Mouse (Mus musculus): ENCODE results near the gene Lnx2. TPM values are rescaled to one million over a fixed set of nuclear protein-coding genes. Genes with fewer than 3 reads are reported as not detected.

Lnx2 gene
- total and polyA plus RNA-seq, 2 experiments, result 11.0 to 19.7 TPM

DNA sequence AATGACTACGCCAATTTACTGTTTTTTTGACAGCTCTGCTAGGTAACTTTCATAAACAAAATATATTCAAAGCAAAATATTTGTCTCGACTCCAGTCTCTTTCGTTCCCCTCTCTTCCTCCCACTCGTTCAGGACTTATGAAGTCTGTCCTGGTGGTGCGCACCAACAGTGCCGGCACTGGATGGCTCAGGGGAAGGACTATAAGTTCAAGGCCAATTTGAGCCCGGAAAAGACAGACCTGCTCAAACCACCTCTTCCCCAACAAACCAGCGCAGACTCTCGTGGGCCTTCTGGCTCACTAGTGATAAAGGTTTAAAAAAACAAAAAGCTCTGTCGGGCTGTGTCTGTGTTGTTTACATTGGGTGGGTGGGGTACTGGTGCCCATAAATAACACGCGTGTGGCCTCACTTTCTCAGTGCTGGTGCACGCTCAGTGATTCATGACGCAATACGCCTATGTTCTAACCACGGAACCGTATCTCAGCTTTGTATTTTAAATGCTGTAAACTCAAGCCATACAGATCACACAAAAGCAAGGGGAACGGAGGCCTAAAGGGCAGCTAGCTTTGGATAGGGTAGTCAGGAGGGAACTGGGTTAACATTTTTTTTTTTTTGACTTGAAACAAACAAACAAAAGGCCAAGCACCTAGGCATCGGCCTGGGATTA is 26.7 kb downstream of the Lnx2 start:
- peaks cover 43% of the 10 kb centered on the region for H3K4me1 ChIP-seq (ENCODE audit: control insufficient read depth, insufficient read depth, low read length)

DNA sequence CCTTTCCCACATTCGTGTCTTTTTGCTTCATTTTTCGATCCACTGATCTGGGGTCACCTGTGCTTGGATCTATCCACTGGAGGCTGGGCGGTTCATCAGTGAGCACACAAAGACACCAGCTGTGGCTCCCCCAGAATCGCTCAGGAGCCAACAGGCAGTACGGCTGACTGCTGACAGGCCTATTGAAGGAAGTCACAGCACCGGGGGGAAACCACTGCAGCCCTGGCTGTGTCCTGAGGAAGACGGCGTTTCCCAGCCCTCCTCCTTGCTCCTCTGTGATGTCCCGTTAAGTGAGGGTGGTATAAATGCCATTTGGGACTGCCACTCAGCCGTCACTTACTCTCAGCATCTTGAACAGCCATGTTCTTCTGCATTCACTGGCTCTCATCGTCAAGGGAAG is 30.5 kb downstream of the Lnx2 start:
- Histone ChIP-seq H3K4me3 (ENCODE audit: insufficient read depth, low read depth, low read length) (no peak overlapping the region), H3K36me3 (ENCODE audit: control insufficient read depth, insufficient read depth, low read length) (peaks cover 7% of the 10 kb centered on the region; the same call in 1 of the 2 replicates), H3K27ac (replicated peaks; ENCODE audit: insufficient read depth, low read depth, low read length) (peak overlapping the region; percentile 61), H3K27me3 (ENCODE audit: control insufficient read depth, insufficient read depth, low read length) (no peaks in the 10 kb centered on the region), H3K9ac (ENCODE audit: low read depth, low read length) (no peak overlapping the region), H3K4me1 (ENCODE audit: control insufficient read depth, insufficient read depth, low read length) (peaks cover 15% of the 10 kb centered on the region), H3K79me2 (ENCODE audit: control insufficient read depth, insufficient read depth, low read length) (peaks cover 67% of the 10 kb centered on the region)
- WGBS, result 82% methylated on average over 11 of the region's 11 CpGs
- TF ChIP-seq POLR2A (IDR thresholded peaks at IDR 0.05; ENCODE audit: extremely low read depth, insufficient read depth, low read length) (no peak), CTCF (IDR thresholded peaks at IDR 0.05; ENCODE audit: low read depth, low read length) (no peak)
- DNase-seq (ENCODE audit: extremely low read depth, low read depth, low spot score), result no peak

More for the DNA sequence above, 26.7 kb downstream of the Lnx2 start:
- Histone ChIP-seq H3K79me2 (ENCODE audit: control insufficient read depth, insufficient read depth, low read length) (peaks cover 63% of the 10 kb centered on the region), H3K27ac (replicated peaks; ENCODE audit: insufficient read depth, low read depth, low read length) (peak overlapping the region; percentile 1), H3K4me3 (ENCODE audit: insufficient read depth, low read depth, low read length) (no peak overlapping the region), H3K9ac (ENCODE audit: low read depth, low read length) (no peak overlapping the region; the same call in 1 of the 2 replicates), H3K27me3 (ENCODE audit: control insufficient read depth, insufficient read depth, low read length) (no peaks in the 10 kb centered on the region), H3K36me3 (ENCODE audit: control insufficient read depth, insufficient read depth, low read length) (no peaks in the 10 kb centered on the region)
- WGBS, result 27% methylated on average over 19 of the region's 19 CpGs
- peak; percentile 63 for DNase-seq (ENCODE audit: extremely low read depth, low read depth, low spot score)
- TF ChIP-seq POLR2A (IDR thresholded peaks at IDR 0.05; ENCODE audit: extremely low read depth, insufficient read depth, low read length) (no peak), CTCF (IDR thresholded peaks at IDR 0.05; ENCODE audit: low read depth, low read length) (no peak)

DNA sequence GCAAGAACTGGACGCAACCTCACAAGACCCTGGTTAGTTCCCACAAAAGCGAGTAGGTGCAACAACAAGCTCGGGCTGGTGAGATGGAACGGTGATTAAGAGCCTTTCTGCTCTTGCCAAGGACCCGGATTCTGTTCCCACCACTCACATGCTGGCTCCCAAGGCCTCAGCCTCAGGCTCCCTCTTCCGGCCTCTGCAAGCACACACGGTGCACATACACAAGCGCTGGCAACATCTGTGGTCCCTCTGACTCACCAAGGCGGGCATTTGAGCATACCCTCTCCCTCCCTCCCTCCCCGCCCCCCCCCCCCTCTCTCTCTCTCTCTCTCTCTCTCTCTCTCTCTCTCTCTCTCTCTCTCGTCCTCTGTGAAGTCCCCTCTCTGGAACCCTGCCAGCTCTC is 31.1 kb downstream of the Lnx2 start:
- Histone ChIP-seq H3K9ac (ENCODE audit: low read depth, low read length) (no peak overlapping the region), H3K27me3 (ENCODE audit: control insufficient read depth, insufficient read depth, low read length) (no peaks in the 10 kb centered on the region), H3K79me2 (ENCODE audit: control insufficient read depth, insufficient read depth, low read length) (peaks cover 73% of the 10 kb centered on the region), H3K27ac (replicated peaks; ENCODE audit: insufficient read depth, low read depth, low read length) (no peak overlapping the region), H3K36me3 (ENCODE audit: control insufficient read depth, insufficient read depth, low read length) (peaks cover 7% of the 10 kb centered on the region; the same call in 1 of the 2 replicates), H3K4me3 (ENCODE audit: insufficient read depth, low read depth, low read length) (no peak overlapping the region), H3K4me1 (ENCODE audit: control insufficient read depth, insufficient read depth, low read length) (peaks cover 15% of the 10 kb centered on the region)
- TF ChIP-seq CTCF (IDR thresholded peaks at IDR 0.05; ENCODE audit: low read depth, low read length) (no peak), POLR2A (IDR thresholded peaks at IDR 0.05; ENCODE audit: extremely low read depth, insufficient read depth, low read length) (no peak)
- DNase-seq (ENCODE audit: extremely low read depth, low read depth, low spot score), result no peak
- 78% methylated on average over 10 of the region's 11 CpGs for WGBS

DNA sequence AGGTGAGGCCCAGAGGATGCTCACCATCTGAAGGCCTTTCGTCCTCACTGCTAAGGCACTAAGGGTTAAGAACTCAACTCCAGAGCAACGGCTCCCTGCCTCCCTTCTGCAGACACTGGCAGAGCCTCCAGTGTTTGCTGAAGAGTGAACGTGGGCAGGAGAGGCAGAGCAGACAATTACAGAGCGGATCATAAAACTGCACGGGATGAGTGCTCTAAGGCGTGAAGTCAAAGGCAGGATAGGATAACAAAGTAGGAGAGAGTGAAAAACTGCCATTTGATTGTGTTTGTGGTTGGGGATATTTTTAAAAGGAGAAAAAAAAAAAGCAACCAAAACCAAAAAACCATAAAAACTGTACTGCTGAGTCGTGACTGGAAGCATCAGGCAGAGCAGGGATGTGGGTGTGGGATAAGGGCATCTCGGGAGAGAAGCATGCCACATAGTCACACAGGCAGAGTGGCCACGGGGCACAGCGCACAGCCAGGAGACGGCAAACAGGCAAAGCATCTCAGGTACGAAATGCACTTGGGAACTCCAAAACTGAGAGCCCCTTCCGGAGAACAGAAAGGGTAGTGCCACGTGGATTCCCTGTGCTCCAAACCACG is 33.0 kb downstream of the Lnx2 start:
- 60% methylated on average over 15 of the region's 15 CpGs for WGBS
- H3K9ac ChIP-seq (ENCODE audit: low read depth, low read length), result no peak overlapping the region
- peaks cover 74% of the 10 kb centered on the region for H3K79me2 ChIP-seq (ENCODE audit: control insufficient read depth, insufficient read depth, low read length)
- H3K27ac ChIP-seq (replicated peaks; ENCODE audit: insufficient read depth, low read depth, low read length), result no peak overlapping the region
- H3K36me3 ChIP-seq (ENCODE audit: control insufficient read depth, insufficient read depth, low read length), result peaks cover 7% of the 10 kb centered on the region; the same call in 1 of the 2 replicates
- peaks cover 4% of the 10 kb centered on the region; the same call in 1 of the 2 replicates for H3K4me1 ChIP-seq (ENCODE audit: control insufficient read depth, insufficient read depth, low read length)
- no peaks in the 10 kb centered on the region for H3K27me3 ChIP-seq (ENCODE audit: control insufficient read depth, insufficient read depth, low read length)
- no peak overlapping the region for H3K4me3 ChIP-seq (ENCODE audit: insufficient read depth, low read depth, low read length)
- DNase-seq (ENCODE audit: extremely low read depth, low read depth, low spot score), result no peak
- TF ChIP-seq CTCF (IDR thresholded peaks at IDR 0.05; ENCODE audit: low read depth, low read length) (no peak), POLR2A (IDR thresholded peaks at IDR 0.05; ENCODE audit: extremely low read depth, insufficient read depth, low read length) (no peak)

DNA sequence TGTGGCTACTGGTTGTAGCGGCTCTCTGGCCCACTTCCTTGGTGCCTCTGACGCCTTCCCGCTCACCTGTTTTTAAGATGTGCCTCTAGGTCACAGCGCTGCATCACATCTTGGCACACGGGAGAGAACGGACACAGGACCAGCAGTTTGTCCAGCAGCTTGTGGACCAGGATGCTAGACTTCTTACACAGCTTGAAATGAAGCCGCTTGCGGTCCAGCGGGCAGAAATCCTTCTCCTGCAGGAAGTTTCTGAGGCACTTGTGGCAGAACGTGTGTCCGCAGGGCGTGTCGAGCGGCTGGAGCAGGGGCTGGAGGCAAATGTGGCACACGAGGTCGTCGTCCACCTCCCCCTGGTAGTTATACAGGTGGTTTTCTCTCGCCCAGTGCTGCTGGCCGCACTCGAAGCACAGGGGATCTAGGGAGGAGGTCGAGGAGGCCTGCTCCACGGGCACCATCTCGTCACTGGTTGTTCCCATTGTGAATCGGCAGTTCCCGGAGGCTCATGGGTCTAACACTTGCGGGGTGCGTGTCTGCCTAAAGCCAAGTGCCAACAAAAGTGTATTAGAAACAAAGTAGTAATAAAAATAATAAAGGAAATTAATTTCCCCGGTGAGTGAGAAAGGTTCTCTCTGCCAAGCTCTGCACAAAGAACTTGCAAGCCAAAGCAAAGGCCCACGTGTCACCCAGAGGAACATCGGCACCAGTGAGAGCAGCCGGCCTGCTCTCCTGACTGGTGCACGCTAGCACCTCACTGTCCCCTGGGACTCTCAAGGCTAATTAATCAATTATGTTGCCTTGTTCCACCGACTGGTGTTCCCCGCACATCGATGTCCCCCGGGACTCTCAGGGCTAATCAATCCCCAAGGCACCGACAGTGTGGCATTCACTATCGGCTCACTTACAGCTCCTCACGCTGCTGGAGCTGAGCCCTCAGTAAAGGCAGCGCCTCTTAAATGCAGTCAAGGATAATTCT is 34.1 kb downstream of the Lnx2 start:
- no peak overlapping the region for H3K9ac ChIP-seq (ENCODE audit: low read depth, low read length)
- no peak overlapping the region for H3K27ac ChIP-seq (replicated peaks; ENCODE audit: insufficient read depth, low read depth, low read length)
- no peak for DNase-seq (ENCODE audit: extremely low read depth, low read depth, low spot score)
- H3K4me3 ChIP-seq (ENCODE audit: insufficient read depth, low read depth, low read length), result no peak overlapping the region
- 89% methylated on average over 40 of the region's 40 CpGs for WGBS
- no peaks in the 10 kb centered on the region for H3K27me3 ChIP-seq (ENCODE audit: control insufficient read depth, insufficient read depth, low read length)
- peaks cover 7% of the 10 kb centered on the region; the same call in 1 of the 2 replicates for H3K36me3 ChIP-seq (ENCODE audit: control insufficient read depth, insufficient read depth, low read length)
- peaks cover 10% of the 10 kb centered on the region for H3K4me1 ChIP-seq (ENCODE audit: control insufficient read depth, insufficient read depth, low read length)
- peaks cover 76% of the 10 kb centered on the region for H3K79me2 ChIP-seq (ENCODE audit: control insufficient read depth, insufficient read depth, low read length)
- no peak for TF ChIP-seq CTCF (IDR thresholded peaks at IDR 0.05; ENCODE audit: low read depth, low read length)
- TF ChIP-seq POLR2A (IDR thresholded peaks at IDR 0.05; ENCODE audit: extremely low read depth, insufficient read depth, low read length), result no peak
